Mouse (Mus musculus) heart, postnatal 10 days (tissue): ENCODE measurements around the gene Psapl1. TPM values are rescaled to one million over a fixed set of nuclear protein-coding genes. Genes with fewer than 3 reads are reported as not detected.
A peak's percentile ranks its signal among the peaks of the same experiment; 100 is the strongest.
"Not testable (repeated sequence)": the region's sequence is repeated elsewhere in the genome, so short reads cannot be mapped to it uniquely, and the experiment has no call there.

ENCODE experiments used
- DNase-seq, 2 experiments: peaks; one replicate each; pipeline ENCODE4 v3.0.0; 2021
- intact Hi-C: fragments of 180-260 bp; cut with DNase I; formaldehyde crosslinking; loops from one replicate; pipeline ENCODE4 v1.15.1; 2025
- total RNA-seq, 2 experiments: library from RNA; stranded (reverse); gene quantifications; 2 replicates each; pipeline ENCODE4 v1.2.3; 2021

Psapl1 gene
- total RNA-seq, 2 experiments from 2014 or later, result not detected

DNA sequence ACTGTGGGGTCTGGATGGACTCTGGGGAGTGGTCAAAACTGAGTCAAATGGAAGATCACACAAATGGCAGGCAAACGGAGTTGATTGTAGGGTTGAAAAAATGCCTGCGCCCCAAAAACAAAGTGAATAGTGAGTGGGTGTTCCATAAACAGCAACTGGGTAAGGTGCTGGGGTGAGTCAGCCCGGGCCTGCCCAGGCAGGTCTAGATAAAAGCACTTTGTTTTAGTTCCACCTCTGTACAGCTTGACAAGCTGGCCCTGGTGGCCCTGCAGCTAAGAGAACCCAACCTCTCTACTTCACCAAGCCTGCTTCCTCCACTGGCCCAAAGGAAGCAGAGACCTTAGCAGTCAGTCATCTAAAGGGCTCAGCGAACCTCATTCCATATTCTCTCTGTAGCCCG is 1.0 kb upstream of the Psapl1 start:
- intact Hi-C loops, result no loop called here
- no peak for DNase-seq

DNA sequence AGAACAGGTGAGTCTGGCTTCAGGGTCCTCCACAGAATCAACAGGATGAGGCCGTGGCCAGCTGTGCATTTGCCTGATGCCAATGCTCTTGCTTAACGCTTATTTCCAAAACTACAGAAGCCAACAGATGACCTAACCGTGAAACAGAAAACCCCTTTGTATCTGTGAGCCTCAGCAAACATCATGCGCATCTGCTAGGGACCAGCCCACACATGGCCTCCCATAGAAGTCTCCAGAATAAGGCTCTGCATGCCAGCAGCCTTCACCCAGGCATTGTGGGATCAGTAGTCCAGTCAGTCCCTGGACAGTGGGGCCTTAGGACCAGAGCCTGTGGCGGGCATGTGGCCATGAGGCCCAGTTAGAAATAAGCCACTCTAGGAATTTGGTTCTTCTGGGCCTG is 400 bp upstream of the Psapl1 start:
- DNase-seq, result peak in 1 of 2 experiments; percentile 19
- intact Hi-C loops, result no loop called here

DNA sequence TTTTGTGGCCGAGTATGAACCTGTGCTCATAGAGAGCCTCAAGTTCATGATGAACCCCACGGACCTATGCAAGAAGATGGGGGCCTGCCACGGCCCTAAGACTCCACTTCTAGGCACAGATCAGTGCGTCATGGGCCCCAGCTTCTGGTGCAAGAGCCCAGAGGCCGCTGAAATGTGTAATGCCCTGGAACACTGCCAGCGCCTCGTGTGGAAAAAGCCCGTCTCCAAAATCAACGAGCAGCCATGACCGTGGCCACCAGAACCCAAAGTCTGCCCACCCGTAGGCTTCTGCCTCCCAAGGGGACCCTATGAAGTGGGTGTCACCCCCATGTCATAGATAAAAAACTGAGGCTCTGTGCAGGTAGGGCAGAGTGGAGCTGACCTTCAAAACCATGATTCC is 1.6 kb downstream of the Psapl1 start:
- intact Hi-C loops, result no loop called here

GRCm38 (mm10) chr5:36208803-36209202 is 5.0 kb downstream of the Psapl1 start:
- intact Hi-C loops, result no loop called here

More for the DNA sequence above, 1.6 kb downstream of the Psapl1 start:
- DNase-seq, result peak in 1 of 2 experiments; percentile 24

GRCm38 (mm10) chr5:36213310-36213709 is 9.5 kb downstream of the Psapl1 start:
- intact Hi-C loops, result no loop called here

More at GRCm38 (mm10) chr5:36208803-36209202, 5.0 kb downstream of the Psapl1 start:
- no peak for DNase-seq

GRCm38 (mm10) chr5:36220105-36220504 is 16.3 kb downstream of the Psapl1 start:
- intact Hi-C loops, result loop anchor here (5.0 kb wide), 1 partner anchor 78 kb away; no protein-coding TSS in a partner anchor
- no peak for DNase-seq

More at GRCm38 (mm10) chr5:36213310-36213709, 9.5 kb downstream of the Psapl1 start:
- peak; percentile 27 to 30 for DNase-seq

- intact Hi-C loops, result loop anchor here (5.0 kb wide), 1 partner anchor 78 kb away; no protein-coding TSS in a partner anchor
Measured at GRCm38 (mm10) chr5:36220626-36221025, 16.8 kb downstream of the Psapl1 start.

DNA sequence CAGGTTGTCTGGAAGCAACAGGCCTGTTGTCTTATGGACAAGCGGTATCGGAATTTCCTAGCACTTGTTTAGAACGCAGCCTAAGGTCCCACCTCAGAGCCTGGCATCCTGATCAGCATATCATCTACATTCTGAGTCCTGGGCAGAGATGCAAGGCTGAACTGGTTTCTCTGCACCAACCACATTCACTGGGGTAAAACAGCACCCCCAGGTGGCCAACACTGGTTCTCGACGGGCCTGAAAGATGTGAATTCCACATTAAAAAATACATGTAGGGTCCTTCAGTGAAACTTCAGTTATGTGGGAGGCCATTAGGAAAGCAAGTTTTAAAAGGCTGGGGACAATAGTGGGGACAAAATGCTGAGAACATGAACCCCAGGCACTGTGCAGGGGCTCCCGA is 20.0 kb downstream of the Psapl1 start:
- intact Hi-C loops, result loop anchor here (2.0 to 5.0 kb wide), 3 partner anchors 81 to 189 kb away; partner anchors contain the start of gene Sorcs2
- peak; percentile 55 to 74 for DNase-seq

More at GRCm38 (mm10) chr5:36220626-36221025, 16.8 kb downstream of the Psapl1 start:
- DNase-seq, result no peak

- intact Hi-C loops, result loop anchor here (2.0 kb wide), 1 partner anchor 173 kb away; the partner anchor contains the start of gene Sorcs2
Measured at GRCm38 (mm10) chr5:36225855-36226254, 22.0 kb downstream of the Psapl1 start.

DNA sequence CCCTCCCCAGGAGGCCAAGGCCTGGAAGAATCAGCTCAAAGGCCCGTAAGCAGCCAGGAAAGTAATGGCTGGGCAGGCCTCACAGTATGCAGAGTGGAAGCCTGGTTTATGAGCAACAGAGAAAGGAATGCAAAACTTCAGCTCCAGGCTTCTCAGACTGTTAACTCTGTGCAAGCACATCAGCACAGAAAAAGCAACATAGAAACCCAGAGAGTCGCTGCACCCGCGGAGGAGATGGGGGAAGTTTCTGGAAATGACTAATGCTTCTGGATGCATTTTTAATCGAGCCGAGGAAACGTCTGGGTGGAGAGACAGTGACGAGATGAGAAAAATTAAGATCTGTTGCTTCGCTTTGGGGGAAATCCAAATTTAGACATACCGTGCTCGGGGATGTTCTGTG is 22.5 kb downstream of the Psapl1 start:
- DNase-seq, result peak; percentile 47 to 48

More at GRCm38 (mm10) chr5:36225855-36226254, 22.0 kb downstream of the Psapl1 start:
- DNase-seq, result no peak

DNA sequence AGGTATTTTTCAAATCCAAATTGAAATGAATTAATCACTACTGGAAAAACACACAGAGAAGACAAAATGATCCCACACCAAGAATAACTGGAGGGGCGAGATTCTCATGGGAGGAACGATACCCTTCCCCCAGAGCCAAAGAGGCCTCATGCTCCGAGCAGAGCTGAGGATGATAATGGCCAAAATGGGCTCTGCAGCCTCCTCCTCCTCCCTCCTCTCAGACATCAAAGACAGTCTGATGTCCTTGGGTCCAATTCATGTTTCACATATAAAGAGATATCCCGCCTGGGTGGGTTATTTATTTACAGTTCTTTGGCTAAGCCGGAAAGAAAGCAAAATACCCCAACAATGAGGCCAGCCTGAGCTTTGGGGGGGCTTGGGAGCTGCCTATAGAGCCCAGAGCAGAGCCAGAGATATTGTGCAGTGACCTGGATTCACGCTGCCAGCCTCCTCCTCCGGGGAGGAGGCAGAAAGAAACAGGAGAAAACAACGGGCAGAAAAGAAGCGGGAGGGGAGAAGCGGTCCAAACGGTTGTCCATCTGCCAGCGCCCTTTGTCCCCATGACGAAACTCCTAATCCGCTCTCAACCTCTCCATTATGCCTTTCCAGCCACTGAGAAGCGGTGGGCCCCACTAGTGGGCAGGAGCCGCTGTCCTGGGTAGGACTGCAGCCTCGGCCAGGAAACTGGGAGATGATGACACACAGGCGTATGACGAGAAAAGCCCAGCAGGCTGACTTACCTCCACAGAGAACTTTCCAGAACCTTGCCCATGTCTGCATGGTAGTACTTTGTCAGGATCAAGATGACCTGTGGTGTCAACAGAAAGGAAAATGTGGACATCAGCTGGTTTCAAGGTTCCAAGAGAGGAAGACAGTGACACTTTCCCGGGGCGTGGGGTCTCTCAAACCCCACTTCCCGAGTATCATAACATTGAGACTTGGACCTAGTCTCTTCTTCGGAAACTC is 24.9 kb downstream of the Psapl1 start:
- no peak for DNase-seq
- intact Hi-C loops, result no loop called here

More for the DNA sequence above, 22.5 kb downstream of the Psapl1 start:
- intact Hi-C loops, result no loop called here

GRCm38 (mm10) chr5:36230301-36230780 is 26.5 kb downstream of the Psapl1 start:
- no peak for DNase-seq
- intact Hi-C loops, result no loop called here

DNA sequence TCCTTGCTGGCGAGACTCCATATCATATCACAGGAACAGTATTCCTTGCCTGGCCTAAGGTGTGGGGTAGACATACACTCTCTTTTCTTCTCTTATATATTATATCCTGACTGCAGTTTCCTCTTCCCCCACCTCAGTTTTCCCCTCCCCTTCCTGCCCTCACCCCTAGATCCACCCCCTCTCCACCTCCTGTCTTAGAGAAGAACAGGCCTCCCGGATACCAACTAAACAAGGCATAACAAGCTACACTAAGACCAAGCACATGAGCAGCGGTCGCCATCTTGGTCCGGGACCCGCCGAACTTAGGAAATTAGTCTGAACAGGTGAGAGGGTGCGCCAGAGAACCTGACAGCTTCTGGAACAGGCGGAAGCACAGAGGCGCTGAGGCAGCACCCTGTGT is 33.7 kb downstream of the Psapl1 start:
- intact Hi-C loops, result not testable (repeated sequence)

GRCm38 (mm10) chr5:36248022-36248421 is 44.2 kb downstream of the Psapl1 start:
- intact Hi-C loops, result no loop called here
- DNase-seq, result no peak

More for the DNA sequence above, 33.7 kb downstream of the Psapl1 start:
- not testable (repeated sequence) for DNase-seq

DNA sequence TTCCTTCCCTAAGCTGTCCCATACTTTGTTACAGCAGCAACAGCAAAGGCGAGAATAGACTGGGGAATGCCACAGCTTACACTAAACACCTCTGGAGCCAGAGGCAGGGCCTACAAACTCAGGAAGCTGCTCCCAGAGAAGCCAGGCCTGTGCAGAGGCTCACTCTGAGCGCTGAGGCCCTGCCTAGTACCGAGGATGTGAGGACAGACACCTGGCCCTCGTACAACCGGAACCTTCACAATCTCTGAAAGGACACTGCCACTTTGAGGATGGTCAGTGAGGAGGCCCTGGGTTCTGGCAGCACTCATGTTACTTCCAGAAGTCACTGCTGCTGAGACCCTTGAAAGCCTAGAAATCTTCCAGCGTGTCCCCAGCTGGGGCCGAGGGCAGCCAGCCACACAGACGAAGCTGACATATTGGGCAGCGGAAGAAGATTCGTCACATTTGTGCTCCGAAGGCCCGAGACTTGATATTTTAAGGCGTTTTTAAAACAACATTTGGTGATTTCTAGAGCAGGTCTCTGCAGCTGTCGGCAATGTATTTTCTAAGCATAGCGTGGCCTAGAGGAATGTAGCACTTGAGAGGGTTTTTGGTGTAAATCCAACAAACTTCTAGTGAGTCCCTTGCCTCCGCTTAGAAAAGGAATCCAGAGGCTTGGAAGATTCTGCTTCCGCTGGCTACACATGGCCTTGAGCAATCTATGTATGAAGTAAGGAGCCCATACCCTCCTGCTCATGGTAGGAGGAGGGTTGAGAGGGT is 49.1 kb downstream of the Psapl1 start:
- DNase-seq, result peak; percentile 61 to 71
- intact Hi-C loops, result no loop called here

DNA sequence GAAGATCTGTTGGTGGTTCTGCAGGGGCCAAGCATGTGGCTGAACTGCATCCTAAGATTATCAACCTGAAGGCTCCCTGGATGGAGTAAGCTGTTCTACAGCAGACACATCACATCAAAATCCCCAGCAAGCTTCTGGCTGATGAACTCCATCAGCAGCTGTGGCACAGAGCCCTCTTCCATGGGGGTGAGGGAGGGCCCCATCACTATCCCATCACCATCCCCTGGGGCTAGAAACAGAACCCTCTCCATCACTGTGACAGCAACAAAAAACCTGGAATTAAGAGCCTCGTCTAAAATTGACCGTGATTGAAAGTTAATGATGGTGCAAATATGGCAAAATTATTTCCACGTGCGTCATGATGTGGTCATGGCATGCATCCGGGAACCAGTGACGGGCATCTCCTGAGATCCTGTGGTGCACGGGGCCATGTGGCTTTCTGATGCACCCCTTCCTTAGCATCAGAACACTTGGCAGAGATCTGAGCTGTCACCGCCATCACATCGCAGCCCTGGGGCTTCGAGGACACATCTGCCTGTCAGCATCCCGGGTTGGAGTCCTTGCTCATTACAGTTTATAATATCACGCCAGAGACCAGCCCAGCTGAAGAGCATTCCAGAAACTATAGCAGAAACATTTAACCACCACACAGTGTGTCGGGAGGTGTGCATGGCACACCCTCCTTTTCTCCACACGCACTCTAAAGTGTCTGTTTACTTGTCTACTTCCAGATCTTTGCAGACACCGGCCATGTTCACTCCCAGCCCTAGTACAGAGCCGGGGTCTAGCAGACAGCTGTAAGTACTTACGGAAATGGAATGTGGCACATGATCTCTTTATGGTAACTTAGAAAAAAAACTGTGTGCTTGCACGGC is 51.1 kb downstream of the Psapl1 start:
- no peak for DNase-seq
- intact Hi-C loops, result no loop called here
